Mouse (Mus musculus): ENCODE measurements around the gene Nrde2. TPM values are rescaled to one million over a fixed set of nuclear protein-coding genes. Genes with fewer than 3 reads are reported as not detected.

Nrde2 gene
- polyA plus RNA-seq, 1 experiment = 8.1 TPM

DNA sequence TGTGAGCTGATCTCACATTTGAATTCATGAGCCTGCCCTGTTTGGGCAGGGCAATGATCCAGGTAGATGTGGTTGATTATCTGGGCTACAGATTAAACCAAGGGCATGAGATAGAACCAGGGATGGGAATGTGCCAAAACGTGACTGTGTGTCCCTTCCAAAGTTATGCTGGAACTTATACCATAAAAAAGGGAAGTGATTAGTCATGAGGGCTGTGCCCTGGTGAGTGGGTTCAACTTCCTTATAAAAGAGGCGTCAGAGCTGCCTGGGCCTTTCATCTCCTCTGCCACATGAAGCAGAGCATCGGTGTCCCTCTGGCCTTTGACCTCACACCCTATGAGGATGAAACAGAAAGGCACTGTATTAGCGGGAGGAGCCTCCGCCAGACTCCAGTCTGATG lies 24.5 kb upstream of the Nrde2 start:
- H3K4me1 ChIP-seq (ENCODE audit: control insufficient read depth, insufficient read depth, low read length) = peaks cover 10% of the 10 kb centered on the region
- no peak for TF ChIP-seq CTCF (IDR thresholded peaks at IDR 0.05; ENCODE audit: borderline replicate concordance, insufficient read depth, low read length)
- no peak for TF ChIP-seq POLR2A (IDR thresholded peaks at IDR 0.05; ENCODE audit: low read depth, low read length)
- no peak overlapping the region for H3K4me3 ChIP-seq (ENCODE audit: insufficient read depth, low read length)
- no peak overlapping the region for H3K27ac ChIP-seq (ENCODE audit: insufficient read depth, low read length)

DNA sequence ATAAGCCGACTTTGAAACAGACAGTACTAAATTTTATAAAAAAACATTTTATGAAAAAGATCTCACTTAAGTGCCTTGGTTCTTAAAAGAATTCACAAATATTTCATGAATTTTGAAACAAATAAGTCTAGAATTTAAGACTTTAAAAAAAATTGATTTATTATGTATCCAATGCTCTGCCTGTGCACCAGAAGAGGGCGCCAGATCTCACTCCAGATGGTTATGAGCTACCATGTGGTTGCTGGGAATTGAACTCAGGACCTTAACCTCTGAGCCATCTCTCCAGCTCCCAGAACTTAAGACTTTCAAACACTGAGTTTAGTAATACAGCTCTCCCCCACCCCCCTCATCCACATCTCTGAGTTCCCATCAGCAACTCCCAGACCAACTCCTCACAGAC lies 23.2 kb upstream of the Nrde2 start:
- TF ChIP-seq POLR2A (IDR thresholded peaks at IDR 0.05; ENCODE audit: low read depth, low read length) (no peak), CTCF (IDR thresholded peaks at IDR 0.05; ENCODE audit: borderline replicate concordance, insufficient read depth, low read length) (no peak)
- peaks cover 10% of the 10 kb centered on the region; the same call in 1 of the 2 replicates for H3K4me1 ChIP-seq (ENCODE audit: control insufficient read depth, insufficient read depth, low read length)
- no peak overlapping the region for H3K4me3 ChIP-seq (ENCODE audit: insufficient read depth, low read length)
- H3K27ac ChIP-seq (ENCODE audit: insufficient read depth, low read length) = no peak overlapping the region

GRCm38 (mm10) chr12:100180802-100181201 lies 21.3 kb upstream of the Nrde2 start:
- Histone ChIP-seq H3K27ac (ENCODE audit: insufficient read depth, low read length) (no peak overlapping the region), H3K4me1 (ENCODE audit: control insufficient read depth, insufficient read depth, low read length) (peaks cover 6% of the 10 kb centered on the region; the same call in 1 of the 2 replicates), H3K4me3 (ENCODE audit: insufficient read depth, low read length) (no peak overlapping the region)
- TF ChIP-seq POLR2A (IDR thresholded peaks at IDR 0.05; ENCODE audit: low read depth, low read length) (no peak), CTCF (IDR thresholded peaks at IDR 0.05; ENCODE audit: borderline replicate concordance, insufficient read depth, low read length) (no peak)

DNA sequence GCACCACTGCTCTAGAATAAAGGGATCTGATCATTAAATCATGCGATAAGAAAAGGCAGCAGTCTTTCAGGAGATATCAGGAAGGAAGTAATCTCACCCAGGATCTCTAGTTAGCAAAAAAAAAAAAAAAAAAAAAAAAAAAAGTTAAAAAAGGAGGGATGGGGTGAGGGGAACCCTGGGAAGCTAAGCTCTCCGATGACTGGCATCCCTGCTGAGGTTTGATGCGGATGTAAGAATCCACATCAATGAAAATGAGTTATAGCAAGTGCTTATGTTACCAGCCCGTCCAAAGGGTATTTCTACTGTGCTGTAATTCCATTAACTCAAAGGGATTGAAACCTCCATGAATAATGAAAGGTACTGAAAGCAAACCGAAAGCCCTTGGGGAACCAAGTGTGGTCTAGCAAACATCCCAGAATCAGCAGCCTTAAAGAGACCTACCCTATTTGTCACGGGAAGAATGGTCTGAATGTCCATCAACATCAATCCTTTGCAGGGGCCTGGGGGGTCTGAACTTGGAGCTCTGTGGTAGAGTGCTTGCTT lies 19.5 kb upstream of the Nrde2 start:
- TF ChIP-seq POLR2A (IDR thresholded peaks at IDR 0.05; ENCODE audit: low read depth, low read length) (no peak), CTCF (IDR thresholded peaks at IDR 0.05; ENCODE audit: borderline replicate concordance, insufficient read depth, low read length) (no peak)
- H3K4me1 ChIP-seq (ENCODE audit: control insufficient read depth, insufficient read depth, low read length) = peaks cover 2% of the 10 kb centered on the region; the same call in 1 of the 2 replicates
- H3K27ac ChIP-seq (ENCODE audit: insufficient read depth, low read length) = no peak overlapping the region
- H3K4me3 ChIP-seq (ENCODE audit: insufficient read depth, low read length) = no peak overlapping the region

DNA sequence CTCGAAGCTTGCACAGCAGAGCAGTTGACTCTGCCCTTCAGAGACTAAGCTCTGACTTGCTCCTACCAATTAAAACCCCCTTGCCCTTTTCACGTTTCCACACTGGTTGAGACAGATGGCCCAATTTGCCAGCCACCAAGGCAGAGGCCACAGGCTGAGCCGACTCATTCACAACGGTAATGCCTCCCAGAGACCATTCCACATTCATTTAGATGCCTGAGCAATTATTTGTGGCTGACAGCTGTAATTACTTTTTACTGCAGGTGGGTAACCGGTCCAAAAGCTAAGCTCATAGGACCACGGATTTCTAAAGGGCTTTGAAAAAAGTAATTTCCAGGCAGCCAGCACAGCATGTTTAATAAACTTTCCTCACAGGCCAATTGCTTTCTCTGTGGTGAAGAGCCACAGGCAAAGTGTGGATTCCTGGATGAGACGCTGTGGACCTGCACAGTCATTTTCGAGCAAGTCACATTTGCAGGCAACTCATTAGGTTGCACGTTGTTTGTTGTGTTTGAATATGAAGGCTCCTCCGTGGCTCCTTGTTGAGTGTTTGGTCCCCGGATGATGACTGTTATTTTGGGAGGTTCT lies 17.1 kb upstream of the Nrde2 start:
- no peak overlapping the region for H3K27ac ChIP-seq (ENCODE audit: insufficient read depth, low read length)
- H3K4me1 ChIP-seq (ENCODE audit: control insufficient read depth, insufficient read depth, low read length) = no peaks in the 10 kb centered on the region; the same call in 1 of the 2 replicates
- no peak for TF ChIP-seq POLR2A (IDR thresholded peaks at IDR 0.05; ENCODE audit: low read depth, low read length)
- TF ChIP-seq CTCF (IDR thresholded peaks at IDR 0.05; ENCODE audit: borderline replicate concordance, insufficient read depth, low read length) = no peak
- H3K4me3 ChIP-seq (ENCODE audit: insufficient read depth, low read length) = no peak overlapping the region

- H3K4me1 ChIP-seq (ENCODE audit: control insufficient read depth, insufficient read depth, low read length) = peaks cover 2% of the 10 kb centered on the region; the same call in 1 of the 2 replicates
- H3K4me3 ChIP-seq (ENCODE audit: insufficient read depth, low read length) = no peak overlapping the region
- no peak for TF ChIP-seq CTCF (IDR thresholded peaks at IDR 0.05; ENCODE audit: borderline replicate concordance, insufficient read depth, low read length)
- no peak for TF ChIP-seq POLR2A (IDR thresholded peaks at IDR 0.05; ENCODE audit: low read depth, low read length)
- H3K27ac ChIP-seq (ENCODE audit: insufficient read depth, low read length) = no peak overlapping the region
These were observed 13.0 kb upstream of the Nrde2 start for GRCm38 (mm10) chr12:100172481-100172880.

- TF ChIP-seq CTCF (IDR thresholded peaks at IDR 0.05; ENCODE audit: borderline replicate concordance, insufficient read depth, low read length) (no peak), POLR2A (IDR thresholded peaks at IDR 0.05; ENCODE audit: low read depth, low read length) (0 out of 2 replicates have a peak, but pooled peaks have one; percentile 15)
- Histone ChIP-seq H3K4me3 (ENCODE audit: insufficient read depth, low read length) (no peak overlapping the region), H3K4me1 (ENCODE audit: control insufficient read depth, insufficient read depth, low read length) (0 out of 2 replicates have a peak, but pooled peaks cover 2% of the 10 kb centered on the region), H3K27ac (ENCODE audit: insufficient read depth, low read length) (no peak overlapping the region; the same call in 1 of the 2 replicates)
These were observed 8.7 kb upstream of the Nrde2 start for GRCm38 (mm10) chr12:100167931-100168871.

DNA sequence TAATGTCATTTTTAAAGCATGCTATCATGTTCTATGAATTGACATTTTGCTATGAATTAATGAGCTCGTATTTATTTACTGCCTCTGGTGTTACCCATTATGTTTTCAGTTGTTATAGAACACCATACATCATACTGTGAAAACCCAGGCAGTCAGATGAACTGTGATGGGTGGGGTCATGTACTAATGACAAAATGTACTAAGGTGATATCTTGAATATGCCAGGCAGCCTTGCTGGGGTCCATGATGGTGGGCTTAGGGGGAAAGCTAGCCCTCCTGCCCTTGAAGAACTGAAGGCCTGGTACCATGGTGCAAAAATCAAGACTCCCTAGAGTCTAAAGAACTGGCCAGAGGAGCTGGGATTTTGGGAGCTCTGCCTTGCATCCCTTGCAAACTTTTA lies 8.0 kb upstream of the Nrde2 start:
- 0 out of 2 replicates have a peak, but pooled peaks cover 2% of the 10 kb centered on the region for H3K4me1 ChIP-seq (ENCODE audit: control insufficient read depth, insufficient read depth, low read length)
- H3K4me3 ChIP-seq (ENCODE audit: insufficient read depth, low read length) = no peak overlapping the region
- H3K27ac ChIP-seq (ENCODE audit: insufficient read depth, low read length) = no peak overlapping the region
- TF ChIP-seq POLR2A (IDR thresholded peaks at IDR 0.05; ENCODE audit: low read depth, low read length) = no peak
- TF ChIP-seq CTCF (IDR thresholded peaks at IDR 0.05; ENCODE audit: borderline replicate concordance, insufficient read depth, low read length) = no peak

DNA sequence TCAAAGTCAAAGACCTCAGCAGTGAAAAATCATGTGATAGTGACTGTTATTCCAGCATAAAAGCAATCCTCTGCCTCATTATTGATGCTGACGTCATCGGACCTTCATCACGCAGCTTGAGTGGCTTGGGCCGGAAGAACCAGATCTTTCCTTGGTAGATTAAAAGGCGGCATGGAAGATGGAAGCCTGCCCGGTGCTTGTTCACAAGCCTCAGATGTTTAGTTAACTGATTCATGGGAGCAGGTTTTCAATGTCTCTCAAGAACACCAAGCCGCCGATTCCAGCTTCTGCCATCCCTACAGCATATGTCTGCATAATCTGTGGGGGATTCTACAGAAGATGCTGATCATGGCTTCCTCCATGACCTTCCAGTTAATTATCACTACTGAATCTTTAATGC lies 7.5 kb upstream of the Nrde2 start:
- TF ChIP-seq CTCF (IDR thresholded peaks at IDR 0.05; ENCODE audit: borderline replicate concordance, insufficient read depth, low read length) (no peak), POLR2A (IDR thresholded peaks at IDR 0.05; ENCODE audit: low read depth, low read length) (no peak)
- Histone ChIP-seq H3K27ac (ENCODE audit: insufficient read depth, low read length) (no peak overlapping the region), H3K4me1 (ENCODE audit: control insufficient read depth, insufficient read depth, low read length) (0 out of 2 replicates have a peak, but pooled peaks cover 2% of the 10 kb centered on the region), H3K4me3 (ENCODE audit: insufficient read depth, low read length) (no peak overlapping the region)
